Mouse (Mus musculus): Measurements from ENCODE around the gene Klhl26.
"Not testable (repeated sequence)": the region's sequence is repeated elsewhere in the genome, so short reads cannot be mapped to it uniquely, and the experiment has no call there.

- TF ChIP-seq POLR2A (IDR thresholded peaks at IDR 0.05; ENCODE audit: low read depth, low read length); CTCF (conservative IDR thresholded peaks at IDR 0.05; ENCODE audit: insufficient read depth, insufficient read length, low read depth, low read length): not testable (repeated sequence)
These were observed 34.4 kb upstream of the Klhl26 start for GRCm38 (mm10) chr8:70511174-70511573.
